Mouse (Mus musculus) bone marrow macrophage, adult 2 months (primary cell): Measurements from ENCODE around the gene Bach1.

Experiments used
- CTCF ChIP-seq: IDR thresholded peaks from 2 replicates; pipeline ENCODE4 v1.5.1; 2012; ENCODE audit warnings: low read depth, mild to moderate bottlenecking, low read length, moderate library complexity
- POLR2A ChIP-seq: IDR thresholded peaks from 2 replicates; pipeline ENCODE4 v1.6.1; 2012; ENCODE audit warnings: mild to moderate bottlenecking, low read depth, low read length, borderline replicate concordance

DNA sequence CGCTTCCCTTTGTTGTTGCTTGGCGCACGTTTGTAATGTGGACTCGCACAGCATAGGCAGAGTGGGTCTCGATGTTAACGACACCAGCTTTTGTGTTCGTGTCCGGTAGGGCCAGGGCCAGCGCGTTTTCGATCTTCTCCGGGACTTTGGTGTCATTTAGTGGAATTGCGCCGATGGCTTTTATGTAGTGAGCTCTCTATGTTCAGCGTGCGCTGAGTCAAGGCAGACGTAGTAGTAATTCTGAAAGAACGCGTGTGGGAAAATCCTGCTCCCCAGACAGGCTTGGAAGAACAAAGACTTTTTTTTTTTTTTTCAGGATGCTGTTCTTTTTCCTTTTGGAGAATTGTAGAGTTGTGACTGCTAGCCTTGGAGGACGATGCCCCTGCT lies 554 bp downstream of the Bach1 start:
- no peak for TF ChIP-seq CTCF
- no peak for TF ChIP-seq POLR2A
